Mouse (Mus musculus) retina, postnatal 1 day (tissue): ENCODE results near the gene Rtn4.

Source experiments
- DNase-seq: peaks from one replicate; pipeline ENCODE4 v3.0.0-alpha.2; 2012

Rtn4 gene

DNA sequence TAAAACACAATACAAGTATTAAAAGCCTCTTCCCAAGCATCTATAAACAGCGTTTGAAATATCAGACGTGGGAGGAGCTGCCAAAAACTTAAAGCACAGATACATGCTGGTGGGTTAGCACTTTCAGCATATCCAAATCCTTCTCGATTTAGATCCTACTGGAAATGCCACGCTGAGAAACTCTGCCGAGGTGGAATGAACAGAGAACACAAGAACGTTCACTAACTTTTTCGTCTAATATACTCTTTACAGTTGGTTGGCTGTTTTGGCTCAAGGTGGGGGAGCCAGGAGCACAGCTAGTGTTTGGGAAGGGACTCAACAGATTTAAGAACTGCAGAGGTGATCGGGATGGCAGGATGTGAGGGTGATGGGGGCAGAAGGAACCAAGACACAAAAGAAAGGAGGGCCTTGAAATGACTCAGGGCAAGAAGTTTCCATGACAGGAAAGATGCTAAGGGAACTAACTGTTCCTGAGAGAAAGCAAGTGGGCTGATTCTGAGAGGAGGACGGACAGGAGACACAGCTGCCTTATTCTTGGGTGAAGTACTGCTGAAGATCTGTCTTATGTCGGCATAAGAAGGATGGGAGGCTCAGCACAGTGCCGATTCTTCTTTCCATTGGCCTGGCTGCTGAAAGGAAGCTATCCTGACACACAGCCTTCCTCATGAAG lies 73.7 kb downstream of the Rtn4 start:
- DNase-seq: no peak

DNA sequence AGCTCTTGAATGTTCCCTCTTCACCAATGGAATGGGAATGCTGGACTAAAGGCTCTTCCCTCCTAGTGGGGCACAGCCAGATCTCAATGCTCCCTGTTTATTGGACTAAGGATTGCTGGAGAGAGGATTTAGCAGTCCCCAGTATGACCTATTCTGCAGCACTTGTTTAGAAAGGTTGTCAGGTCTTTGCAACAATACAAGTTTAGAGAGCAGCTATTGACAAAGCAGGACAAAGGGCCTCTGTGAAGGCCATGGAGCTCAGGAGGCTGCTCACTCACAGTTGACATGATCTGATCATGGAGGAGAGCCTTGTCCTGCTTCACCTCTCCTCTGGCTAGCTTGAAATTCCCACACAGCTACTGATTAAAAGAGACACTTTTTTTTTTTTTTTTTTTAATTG lies 75.8 kb downstream of the Rtn4 start:
- peak; percentile 69 for DNase-seq

DNA sequence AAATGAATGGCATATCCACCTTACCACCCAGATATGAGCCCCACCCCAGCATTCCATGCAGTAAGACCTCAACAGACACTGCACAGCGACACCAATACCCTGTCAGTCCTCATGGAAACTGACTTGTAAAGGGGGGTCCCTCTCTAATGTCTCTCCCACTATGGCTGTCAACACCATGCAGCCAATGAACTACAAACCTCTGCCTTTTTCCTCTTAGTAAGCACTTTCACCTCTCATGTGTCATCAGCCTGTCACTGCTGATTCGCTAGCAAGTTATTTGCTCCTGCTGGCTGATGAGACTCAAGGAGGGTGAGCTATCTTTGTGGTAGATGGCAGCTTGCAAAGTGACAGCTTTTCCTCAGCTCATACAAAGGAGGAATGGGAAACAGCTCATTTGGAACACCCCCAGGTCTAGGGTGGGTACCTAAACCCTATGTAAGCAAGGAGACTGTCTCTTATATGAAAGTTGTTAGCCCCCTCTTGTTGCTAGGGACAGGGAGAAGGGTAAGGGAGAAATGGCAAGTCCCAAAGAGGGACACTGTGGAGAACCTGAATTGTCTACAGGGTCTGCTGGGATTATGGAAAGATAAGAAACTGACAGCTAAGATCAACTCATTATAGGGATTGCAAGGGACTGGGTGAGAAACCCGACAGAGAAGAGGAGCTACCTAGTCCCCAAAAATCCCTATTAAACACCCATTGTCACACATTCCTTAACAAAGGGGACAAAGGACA lies 78.1 kb downstream of the Rtn4 start:
- DNase-seq: no peak

DNA sequence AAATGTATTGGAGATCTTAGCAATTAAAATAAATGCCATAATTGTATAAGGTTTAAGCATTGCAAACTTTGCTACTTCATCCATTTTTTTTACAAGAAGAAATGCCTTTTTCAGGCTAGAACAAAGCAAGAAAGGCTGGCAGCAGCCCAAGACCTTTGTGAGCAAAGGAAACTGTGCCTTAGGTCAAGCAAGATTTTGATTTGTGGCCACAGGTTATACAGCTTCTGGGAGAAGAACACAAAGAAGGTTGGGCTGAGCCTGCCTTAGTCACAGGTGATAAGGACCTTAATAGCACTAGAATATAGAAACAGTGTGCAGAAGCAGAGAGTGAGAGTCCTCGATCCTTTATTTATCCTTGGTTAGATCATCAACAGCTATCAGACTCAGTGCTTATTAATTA lies 79.5 kb downstream of the Rtn4 start:
- no peak for DNase-seq

DNA sequence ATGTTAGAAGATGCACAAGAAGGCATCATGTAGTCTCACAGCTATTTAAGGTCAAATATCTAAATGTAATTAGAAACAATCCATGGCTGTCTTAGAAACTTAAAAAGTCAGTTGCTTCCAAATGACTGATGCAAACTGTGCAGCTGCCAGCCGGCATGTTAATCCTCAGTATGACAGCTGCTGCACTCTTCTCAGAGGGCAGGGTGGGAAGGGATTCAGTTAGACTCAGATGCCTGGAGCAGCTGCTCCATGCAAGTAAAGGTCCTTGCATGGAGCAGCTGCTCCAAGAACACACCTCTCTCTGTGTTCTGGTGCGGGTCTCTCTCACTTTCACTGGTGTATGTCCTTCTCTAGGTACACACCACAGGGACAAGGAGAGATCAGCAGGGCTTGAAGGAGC lies 81.5 kb downstream of the Rtn4 start:
- peak; percentile 88 for DNase-seq

DNA sequence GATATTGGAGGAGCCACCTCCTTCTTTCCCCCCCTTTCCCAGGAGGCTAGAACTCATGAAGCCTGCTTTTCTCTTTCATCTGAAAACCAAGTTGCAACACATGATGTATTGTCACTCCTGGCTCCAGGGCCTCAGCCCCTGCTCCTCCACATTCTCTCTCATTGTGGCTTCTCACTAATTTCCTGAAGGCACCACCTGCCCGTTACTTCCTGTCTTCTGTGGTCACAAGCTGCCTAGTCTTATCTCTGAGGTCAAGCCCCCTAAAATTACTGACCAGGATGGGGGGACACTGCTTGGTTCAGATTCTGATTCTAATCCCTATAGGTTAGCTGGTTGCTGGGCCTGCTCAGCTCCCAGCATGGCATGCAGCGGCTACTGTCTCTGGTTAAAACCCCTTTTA lies 82.0 kb downstream of the Rtn4 start:
- DNase-seq: no peak

DNA sequence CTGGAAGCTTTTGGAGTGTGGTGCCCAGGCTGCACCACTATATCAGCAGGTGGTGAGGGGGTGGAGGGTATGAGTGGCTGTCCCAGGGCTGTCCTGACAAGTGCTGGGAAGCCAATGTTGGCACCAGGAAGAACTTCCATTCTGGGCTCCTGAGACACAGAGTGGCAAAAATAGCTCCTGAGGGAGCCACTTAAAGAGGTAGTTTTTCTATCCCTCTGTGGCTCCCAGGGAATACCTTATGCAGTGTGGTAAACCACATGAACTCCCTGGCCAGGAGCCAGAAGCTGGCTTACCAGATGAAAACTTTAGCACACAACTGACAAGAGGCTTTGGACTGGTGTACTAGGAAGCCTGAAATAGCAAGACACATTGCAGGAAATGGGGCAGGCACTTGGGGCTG lies 85.2 kb downstream of the Rtn4 start:
- no peak for DNase-seq

DNA sequence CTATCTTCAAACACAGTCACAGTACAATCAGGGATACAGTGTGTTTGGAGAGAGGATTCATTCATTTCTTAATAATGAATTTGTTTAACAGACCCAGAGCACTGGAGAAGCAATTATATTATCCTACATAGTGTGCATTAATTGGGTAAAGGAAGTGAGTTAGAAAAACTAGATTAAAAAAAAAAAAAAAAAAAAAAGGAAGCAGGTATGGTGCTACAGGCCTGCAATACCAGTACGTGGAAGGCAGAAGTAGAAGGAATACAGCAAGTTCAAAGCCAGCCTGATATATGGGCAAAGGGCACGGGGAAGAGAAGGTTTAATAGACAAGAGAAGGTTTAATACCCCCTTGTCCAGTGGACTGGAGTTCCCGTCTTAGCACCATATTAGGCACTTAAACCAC lies 86.2 kb downstream of the Rtn4 start:
- DNase-seq: no peak

DNA sequence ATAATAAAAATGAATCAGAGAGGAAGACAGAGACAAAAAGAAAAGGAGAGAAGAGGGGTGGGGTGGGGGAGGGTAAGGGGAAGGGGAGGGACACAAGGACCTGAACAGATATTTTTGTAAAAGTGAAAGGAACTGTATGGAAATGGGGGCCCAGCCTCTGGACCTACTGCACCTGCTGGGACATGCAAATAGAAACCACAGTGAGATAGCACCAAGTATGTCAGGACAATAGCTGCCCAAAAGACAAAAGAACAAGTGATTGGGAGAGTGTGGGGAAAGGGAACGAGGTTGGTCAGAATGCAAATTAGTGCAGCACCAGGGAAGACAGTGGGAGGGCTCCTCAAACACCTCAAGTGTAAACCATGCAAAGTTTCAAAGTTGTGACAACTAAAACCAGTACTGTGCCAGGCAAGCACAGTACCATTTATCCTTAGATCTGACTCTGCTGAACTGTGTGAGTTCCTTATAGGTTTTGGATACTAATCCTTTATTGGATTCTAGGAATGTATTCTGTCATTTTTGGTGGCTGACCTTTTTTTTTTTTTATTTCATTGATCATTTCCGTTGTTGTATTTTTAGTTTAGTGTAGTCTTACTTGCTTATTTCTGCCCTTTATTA lies 86.8 kb downstream of the Rtn4 start:
- DNase-seq: peak; percentile 48

DNA sequence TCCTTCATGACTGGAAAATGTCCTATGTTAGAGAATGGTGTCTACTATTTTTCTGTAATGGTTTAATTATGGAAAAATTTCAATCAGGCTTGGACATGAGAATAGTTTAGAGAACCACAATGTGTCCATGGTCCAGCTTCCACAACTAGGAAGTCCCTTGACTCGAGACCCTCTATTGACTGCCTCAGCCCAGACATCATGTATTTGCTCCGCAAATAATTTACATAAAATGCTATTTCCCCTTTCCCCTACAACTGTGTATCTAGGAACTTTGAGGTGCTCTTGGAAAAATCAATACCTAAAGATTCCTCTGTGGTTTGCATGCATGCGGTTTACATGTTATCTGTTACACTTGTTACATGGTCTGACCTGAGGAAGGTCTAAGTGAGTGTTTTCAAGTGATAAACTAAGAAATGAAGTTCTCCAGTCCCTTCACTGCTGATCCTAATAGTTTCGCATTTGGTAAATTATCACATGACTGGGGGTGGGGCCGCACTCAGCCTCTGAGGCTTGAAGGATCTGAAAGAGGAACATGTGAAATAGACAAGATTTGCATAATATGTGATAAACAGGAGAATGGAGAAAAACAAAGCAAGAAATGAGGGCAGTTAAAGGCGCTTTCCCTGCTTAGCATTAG lies 94.0 kb downstream of the Rtn4 start:
- DNase-seq: no peak

DNA sequence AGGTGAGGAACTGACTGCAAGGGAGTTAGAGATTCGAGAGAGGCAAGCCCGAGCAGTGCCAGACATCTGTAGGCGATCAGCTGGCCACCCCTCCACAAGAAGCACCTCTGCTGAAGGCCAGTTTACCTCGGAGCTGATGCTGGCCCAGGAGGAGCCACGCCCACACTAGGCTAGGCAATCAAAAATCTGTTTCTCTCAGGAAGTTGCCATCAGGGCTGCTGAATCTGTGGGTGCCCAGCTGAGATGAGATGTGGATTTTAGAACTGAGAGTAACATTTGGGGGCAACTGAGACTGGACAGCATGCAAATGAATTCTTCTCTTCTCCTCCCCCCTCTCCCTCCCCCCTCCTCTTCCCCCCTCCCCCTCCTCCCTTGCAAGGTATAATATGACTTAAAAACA lies 94.7 kb downstream of the Rtn4 start:
- DNase-seq: no peak

DNA sequence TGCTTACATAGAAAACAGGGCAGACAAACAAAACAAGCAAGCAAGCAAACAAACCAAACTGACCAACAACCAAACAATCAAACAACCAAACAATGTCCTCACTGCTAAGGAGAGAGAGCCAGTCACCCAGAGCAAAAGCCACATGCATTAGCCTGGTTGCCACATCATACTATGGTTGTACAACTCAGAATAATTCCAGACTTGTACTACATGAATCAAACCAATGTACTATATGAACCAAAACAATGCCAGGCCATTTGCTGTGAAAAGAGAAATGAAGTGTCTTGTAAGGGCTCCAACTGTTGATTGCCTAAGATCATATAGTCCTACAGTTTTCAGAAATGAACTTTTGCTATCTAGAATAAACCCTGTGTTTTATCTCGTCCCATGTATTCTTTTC lies 95.8 kb downstream of the Rtn4 start:
- DNase-seq: peak; percentile 15

DNA sequence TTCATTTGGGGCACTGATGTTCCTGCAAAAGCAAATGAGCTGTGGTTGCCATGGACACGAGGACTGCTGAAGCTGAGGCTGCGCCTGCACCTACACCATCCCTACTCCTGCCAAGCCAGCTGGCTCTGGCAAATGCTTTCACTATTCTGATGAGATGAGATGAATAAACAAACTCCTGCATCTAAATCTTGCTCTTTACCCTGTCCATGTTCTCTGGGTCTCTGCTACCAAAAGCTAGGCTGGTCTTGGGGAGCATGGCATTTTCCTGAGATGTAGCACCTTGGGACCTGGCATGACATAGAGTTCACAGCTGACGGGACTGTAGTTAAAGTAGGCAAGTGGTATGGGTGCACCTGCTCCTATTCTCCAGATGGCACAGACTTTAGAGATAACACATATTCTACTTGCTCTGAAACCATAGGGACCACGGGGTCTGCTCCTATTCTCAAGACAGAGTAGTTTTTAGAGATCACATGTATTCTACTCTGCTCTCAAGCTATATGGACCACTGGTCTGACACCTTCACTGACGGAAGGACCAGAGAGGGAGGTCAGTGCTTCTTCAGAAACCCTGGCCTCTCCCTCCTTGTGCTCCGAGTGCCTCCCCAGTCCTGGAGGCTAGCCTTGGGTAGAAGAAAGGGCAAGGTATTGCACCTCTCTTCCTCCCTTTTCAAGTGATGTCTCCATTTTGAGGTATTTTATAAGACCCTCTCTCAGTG lies 96.3 kb downstream of the Rtn4 start:
- DNase-seq: peak; percentile 70

DNA sequence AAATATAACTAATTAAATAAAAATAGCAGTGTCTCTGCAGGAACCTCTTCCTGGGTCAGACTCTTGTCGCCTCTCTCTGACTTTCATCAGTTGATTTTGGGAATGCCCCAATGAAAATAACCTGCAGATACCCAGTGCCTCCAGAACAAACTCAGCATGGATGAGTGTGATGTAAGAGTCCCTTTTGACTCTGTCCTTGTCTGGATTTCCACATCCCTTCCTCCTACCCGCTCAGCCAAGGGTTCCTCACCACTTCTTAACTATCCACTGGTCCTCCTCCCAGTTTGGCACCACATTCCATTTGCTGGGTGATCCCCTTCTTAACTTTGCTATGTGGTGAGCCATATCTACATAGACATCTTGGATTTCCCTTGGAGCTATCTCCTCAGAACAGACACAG lies 98.0 kb downstream of the Rtn4 start:
- DNase-seq: no peak
